Mouse (Mus musculus): ENCODE results near the gene Zfp281.

- no peak for TF ChIP-seq HCFC1 (IDR thresholded peaks at IDR 0.05; ENCODE audit: borderline replicate concordance, insufficient read depth, low read length)
- no peak for TF ChIP-seq ZC3H11A (IDR thresholded peaks at IDR 0.05; ENCODE audit: borderline replicate concordance, low read depth, low read length)
- TF ChIP-seq ZNF384 (IDR thresholded peaks at IDR 0.05; ENCODE audit: low read depth, low read length) = no peak
- no peak for TF ChIP-seq CHD2 (IDR thresholded peaks at IDR 0.05; ENCODE audit: low read depth, low read length)
Observed at GRCm38 (mm10) chr1:136664921-136665582, 40.4 kb downstream of the Zfp281 start.

Data from ES-E14 (cell line).